Mouse (Mus musculus) 3T3-L1 (cell line): ENCODE data around the gene Tpcn1.

ENCODE experiments used
- DNase-seq: peaks from one replicate; pipeline ENCODE4 v3.0.0-alpha.2; 2015; ENCODE audit warnings: low read depth, low spot score

The Tpcn1 gene

GRCm38 (mm10) chr5:120588569-120589094 lies at the start of gene Tpcn1, which contains the start of gene Iqcd:
Gene Tpcn1 (minus strand): TSS chr5:120588673.
Gene Iqcd (plus strand): TSS chr5:120589016.
- peak; percentile 100 for DNase-seq

GRCm38 (mm10) chr5:120635633-120636032 lies 47.2 kb upstream of the Tpcn1 start:
- DNase-seq, result no peak

GRCm38 (mm10) chr5:120634860-120635259 lies 46.4 kb upstream of the Tpcn1 start:
- DNase-seq, result no peak

GRCm38 (mm10) chr5:120634131-120634530 lies 45.7 kb upstream of the Tpcn1 start, which contains the start of gene Cfap73:
Gene Cfap73 (minus strand): TSS chr5:120634235.
- no peak for DNase-seq

GRCm38 (mm10) chr5:120631892-120632291 lies 43.4 kb upstream of the Tpcn1 start:
- DNase-seq, result no peak

GRCm38 (mm10) chr5:120631128-120631527 lies 42.7 kb upstream of the Tpcn1 start:
- DNase-seq, result no peak

- DNase-seq, result peak; percentile 35
Observed at GRCm38 (mm10) chr5:120628624-120629023, 40.2 kb upstream of the Tpcn1 start.

- no peak for DNase-seq
Observed at GRCm38 (mm10) chr5:120627515-120628300, 39.2 kb upstream of the Tpcn1 start.

GRCm38 (mm10) chr5:120626399-120626798 lies 37.9 kb upstream of the Tpcn1 start:
- DNase-seq, result no peak

- DNase-seq, result no peak
Observed at GRCm38 (mm10) chr5:120624427-120624826, 36.0 kb upstream of the Tpcn1 start.

GRCm38 (mm10) chr5:120622198-120622851 lies 33.9 kb upstream of the Tpcn1 start:
- DNase-seq, result peak; percentile 49

GRCm38 (mm10) chr5:120621846-120622197 lies 33.3 kb upstream of the Tpcn1 start:
- DNase-seq, result no peak

GRCm38 (mm10) chr5:120621078-120621765 lies 32.7 kb upstream of the Tpcn1 start:
- no peak for DNase-seq

- peak; percentile 91 for DNase-seq
Observed at GRCm38 (mm10) chr5:120620375-120621077, 32.1 kb upstream of the Tpcn1 start.

- DNase-seq, result peak; percentile 82
Observed at GRCm38 (mm10) chr5:120619201-120619600, 30.7 kb upstream of the Tpcn1 start.

- DNase-seq, result peak; percentile 11
Observed at GRCm38 (mm10) chr5:120618778-120619177, 30.3 kb upstream of the Tpcn1 start.

- peak; percentile 76 for DNase-seq
Observed at GRCm38 (mm10) chr5:120615903-120616302, 27.4 kb upstream of the Tpcn1 start.

GRCm38 (mm10) chr5:120612822-120613604 lies 24.5 kb upstream of the Tpcn1 start:
- peak; percentile 100 for DNase-seq

- peak; percentile 96 for DNase-seq
Observed at GRCm38 (mm10) chr5:120612442-120612821, 24.0 kb upstream of the Tpcn1 start, which contains the start of the genes Rita1 and Ddx54. Gene Rita1 (minus strand): TSS chr5:120612589. Gene Ddx54 (plus strand): TSS chr5:120612739.

GRCm38 (mm10) chr5:120611416-120611815 lies 22.9 kb upstream of the Tpcn1 start:
- DNase-seq, result peak; percentile 37
